Mouse (Mus musculus) cerebellum, adult 9-11 months (tissue): Measurements from ENCODE around the gene Zfp106.

Experiments used
- DNase-seq: peaks from one replicate; pipeline ENCODE4 v3.0.0; 2022

Zfp106 gene

GRCm38 (mm10) chr2:120544732-120545131 is 18.9 kb downstream of the Zfp106 start:
- no peak for DNase-seq

GRCm38 (mm10) chr2:120539778-120540208 is 23.9 kb downstream of the Zfp106 start:
- DNase-seq, result peak; percentile 43

GRCm38 (mm10) chr2:120539333-120539732 is 24.3 kb downstream of the Zfp106 start:
- DNase-seq, result no peak

DNA sequence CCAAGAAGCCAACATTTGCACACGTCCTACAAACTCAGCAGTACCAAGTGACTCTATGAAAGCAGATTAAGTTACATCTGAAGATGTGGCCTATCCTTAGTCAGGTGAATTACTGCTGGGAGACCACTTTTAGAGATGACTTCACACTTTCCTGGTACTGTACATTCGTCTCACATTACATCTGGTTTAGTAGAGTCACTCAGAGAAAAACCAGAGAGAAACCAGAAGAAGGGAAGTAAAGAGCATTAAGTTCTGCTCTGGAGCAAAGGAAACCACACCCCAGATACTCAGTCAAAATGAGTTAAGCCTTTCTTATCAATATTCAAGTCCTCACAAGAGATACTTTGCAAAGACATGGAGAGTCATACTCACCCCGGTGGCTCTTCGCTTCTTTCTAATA is 32.4 kb downstream of the Zfp106 start:
- DNase-seq, result no peak

GRCm38 (mm10) chr2:120529531-120529930 is 34.1 kb downstream of the Zfp106 start:
- DNase-seq, result no peak

DNA sequence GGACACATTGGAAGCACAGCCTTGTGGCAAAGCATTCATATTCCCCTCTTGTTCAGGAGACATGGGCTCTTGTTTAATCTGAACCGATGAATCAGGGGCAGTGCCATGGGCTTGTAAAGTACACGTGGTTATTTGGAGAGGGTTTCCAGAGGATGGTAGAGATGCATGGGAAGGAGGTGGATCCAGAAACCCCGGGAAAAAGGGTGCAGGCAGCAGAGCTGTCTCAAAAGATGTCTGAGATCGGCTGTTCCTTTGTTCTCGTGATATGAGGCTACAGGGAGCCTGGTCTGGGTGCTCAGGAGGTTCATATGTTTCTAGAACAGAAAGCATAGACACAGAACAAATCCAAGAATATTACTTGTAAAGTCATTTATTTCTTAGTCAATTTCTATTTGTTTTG is 36.9 kb downstream of the Zfp106 start:
- DNase-seq, result no peak

GRCm38 (mm10) chr2:120518547-120519210 is 45.0 kb downstream of the Zfp106 start:
- DNase-seq, result no peak

DNA sequence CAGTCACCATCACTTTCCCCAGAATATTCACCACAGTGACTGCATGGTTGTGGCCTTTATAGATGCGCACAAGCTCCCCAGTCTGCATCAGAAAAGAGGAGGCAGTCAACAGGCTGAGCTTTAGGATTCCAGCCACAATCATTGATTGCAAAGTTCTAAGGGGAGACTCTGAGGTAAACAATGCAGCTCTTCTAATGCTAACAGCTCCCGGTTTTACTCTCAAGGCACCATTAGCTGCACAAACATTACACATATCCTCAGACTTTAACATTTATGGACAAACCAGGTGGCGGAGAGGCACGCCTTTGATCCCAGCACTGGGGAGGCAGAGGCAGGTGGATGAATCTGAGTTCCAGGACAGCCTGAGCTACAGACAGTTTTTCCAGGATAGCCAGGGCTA is 49.5 kb downstream of the Zfp106 start:
- no peak for DNase-seq

GRCm38 (mm10) chr2:120503992-120504391 is 59.7 kb downstream of the Zfp106 start:
- DNase-seq, result no peak

DNA sequence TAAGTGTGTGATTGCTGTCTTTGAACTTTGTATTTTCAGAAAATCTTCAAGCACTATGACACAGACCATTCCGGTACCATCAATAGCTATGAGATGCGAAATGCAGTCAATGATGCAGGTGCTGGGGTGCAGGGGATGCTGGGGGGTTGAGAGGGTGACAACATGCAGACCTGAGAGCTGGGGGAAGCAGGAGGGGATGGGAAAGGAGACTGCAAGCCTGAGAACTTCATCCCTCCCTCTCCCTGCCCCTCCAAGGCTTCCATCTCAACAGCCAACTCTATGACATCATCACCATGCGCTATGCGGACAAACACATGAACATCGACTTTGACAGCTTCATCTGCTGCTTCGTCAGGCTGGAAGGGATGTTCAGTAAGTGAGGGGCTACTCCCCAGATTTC is 60.5 kb downstream of the Zfp106 start:
- DNase-seq, result no peak

- peak; percentile 12 for DNase-seq
Measured at GRCm38 (mm10) chr2:120502605-120502990, 61.0 kb downstream of the Zfp106 start.

DNA sequence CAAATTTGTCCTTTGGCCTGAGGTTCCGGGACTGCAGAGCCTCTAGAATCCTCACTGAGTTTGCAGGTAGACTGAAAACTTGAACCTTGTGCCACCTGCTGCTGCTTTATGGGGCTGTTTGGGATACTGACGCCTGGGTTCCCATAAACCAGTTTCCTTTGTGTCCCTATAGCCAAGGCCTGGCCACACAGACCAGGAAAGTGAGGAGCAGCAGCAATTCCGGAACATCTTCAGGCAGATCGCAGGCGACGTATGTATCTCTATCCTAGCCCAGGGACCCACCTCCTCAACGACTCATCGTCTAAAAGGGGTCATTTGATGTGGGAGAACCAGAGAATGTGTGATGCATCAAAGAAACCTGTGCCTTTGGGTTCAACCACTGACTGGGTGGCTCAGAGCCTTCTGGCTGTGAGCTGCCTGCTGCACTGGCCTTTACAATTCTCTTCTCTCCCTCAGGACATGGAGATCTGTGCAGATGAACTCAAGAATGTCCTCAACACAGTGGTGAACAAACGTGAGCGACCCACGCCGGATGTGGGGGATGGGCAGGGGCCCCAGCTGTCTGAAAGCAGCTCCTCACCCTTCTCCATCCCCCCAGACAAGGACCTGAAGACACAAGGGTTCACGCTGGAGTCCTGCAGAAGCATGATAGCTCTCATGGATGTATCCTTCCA is 61.6 kb downstream of the Zfp106 start:
- DNase-seq, result no peak

GRCm38 (mm10) chr2:120501136-120501918 is 62.3 kb downstream of the Zfp106 start:
- DNase-seq, result no peak

DNA sequence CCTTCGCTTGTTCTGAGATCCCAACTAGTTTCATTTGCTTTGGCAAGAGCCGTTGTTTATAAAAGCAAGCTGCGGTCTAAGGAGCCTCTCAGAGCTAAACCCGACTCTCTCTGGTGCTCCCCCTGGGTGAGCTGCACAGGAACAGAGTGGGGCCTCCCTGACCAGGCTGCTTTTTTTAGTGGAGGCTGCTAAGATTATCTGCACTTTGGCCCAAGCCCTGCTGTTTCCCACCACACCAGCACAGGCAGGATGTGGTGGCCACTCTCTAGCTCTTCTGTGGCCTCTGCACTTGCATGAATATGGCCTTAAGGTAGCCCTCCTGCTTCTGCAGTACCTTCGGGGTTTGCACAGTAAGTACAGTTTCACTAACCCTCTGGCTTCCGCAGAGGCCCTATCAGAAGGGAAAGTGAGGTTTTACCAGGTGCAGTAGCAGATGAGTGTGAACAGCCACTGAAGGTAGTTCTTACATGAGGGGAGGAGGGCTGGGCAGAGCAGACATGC is 63.6 kb downstream of the Zfp106 start:
- DNase-seq, result no peak

DNA sequence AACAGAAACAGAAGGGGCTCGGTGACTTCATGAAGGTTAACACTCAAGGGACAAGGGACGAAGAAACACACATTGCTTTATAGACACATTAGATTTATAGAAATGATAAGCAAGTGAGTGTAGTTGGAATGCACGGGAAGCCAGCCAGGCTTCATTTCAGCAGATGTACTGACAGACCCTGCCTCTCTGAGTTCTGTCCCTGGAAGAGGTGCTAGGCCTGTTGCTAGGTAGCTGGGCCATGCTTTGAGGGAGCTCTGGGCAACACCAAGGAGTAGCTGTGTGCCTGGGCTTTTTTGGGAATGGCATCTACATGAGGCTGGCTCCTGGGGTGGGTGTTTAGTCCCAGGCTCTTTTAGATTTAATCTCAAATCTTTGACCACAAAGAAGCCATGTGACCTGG is 67.1 kb downstream of the Zfp106 start:
- DNase-seq, result no peak

GRCm38 (mm10) chr2:120493254-120493653 is 70.4 kb downstream of the Zfp106 start:
- DNase-seq, result no peak

- DNase-seq, result no peak
Measured at GRCm38 (mm10) chr2:120484241-120484640, 79.4 kb downstream of the Zfp106 start.

GRCm38 (mm10) chr2:120482506-120483389 is 80.9 kb downstream of the Zfp106 start:
- no peak for DNase-seq

DNA sequence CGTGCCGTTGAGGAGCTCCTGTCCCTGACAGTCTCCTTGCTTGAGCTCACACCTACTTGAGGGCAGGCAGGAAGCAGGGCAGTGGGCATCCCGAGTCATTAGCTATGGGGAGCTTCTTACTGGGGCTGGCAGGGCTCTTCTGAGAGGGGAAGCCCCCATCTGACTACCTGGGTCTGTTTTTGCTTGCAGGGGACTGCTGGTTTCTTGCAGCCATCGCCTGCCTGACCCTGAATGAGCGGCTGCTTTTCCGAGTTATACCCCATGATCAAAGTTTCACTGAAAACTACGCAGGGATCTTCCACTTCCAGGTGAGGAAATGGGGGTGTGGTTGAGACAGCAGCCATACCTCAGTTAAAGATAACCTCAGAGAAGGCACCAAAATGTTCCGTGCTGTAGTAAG is 81.7 kb downstream of the Zfp106 start:
- DNase-seq, result no peak

DNA sequence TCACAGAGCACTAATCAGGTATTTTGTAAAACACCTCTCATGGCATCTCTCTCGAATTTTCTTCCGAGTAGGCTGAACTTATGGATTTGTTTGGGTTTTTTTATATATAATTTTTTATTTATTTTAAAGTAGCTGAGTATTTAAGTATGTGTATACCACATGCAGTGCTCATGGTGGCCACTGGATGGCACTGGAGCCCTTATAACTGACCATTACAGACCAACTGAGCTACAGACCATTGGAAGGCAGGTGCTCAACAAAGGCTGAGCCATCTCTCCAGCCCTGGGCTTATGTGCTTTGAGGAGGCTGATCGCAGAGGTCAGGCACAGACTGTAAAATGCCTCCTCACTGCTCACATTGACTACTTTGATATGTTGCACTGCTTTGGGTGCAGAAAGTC is 85.0 kb downstream of the Zfp106 start:
- peak; percentile 41 for DNase-seq

- DNase-seq, result no peak
Measured at GRCm38 (mm10) chr2:120476277-120477087, 87.2 kb downstream of the Zfp106 start.

DNA sequence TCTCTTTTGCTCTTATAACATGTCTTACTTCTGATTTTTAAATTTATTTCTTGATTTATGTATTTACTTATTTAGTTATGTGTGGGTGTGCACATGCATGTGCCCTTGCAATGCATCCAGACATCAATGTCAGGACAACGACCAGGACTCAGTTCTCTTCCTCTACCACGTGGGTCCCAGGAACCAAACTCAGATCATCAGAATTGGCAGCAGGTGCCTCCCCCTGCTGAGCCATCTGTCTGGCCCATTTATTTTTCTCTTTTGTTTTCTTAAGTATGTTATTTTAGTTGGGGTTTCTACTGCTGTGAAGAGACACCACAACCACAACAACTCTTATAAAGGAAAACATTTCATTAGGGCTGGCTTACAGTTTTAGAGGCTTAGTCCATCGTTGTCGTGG is 92.8 kb downstream of the Zfp106 start:
- DNase-seq, result peak; percentile 65
